Comparison of ENCODE assay signal across 23 mouse cellular contexts in the genomic region with DNA sequence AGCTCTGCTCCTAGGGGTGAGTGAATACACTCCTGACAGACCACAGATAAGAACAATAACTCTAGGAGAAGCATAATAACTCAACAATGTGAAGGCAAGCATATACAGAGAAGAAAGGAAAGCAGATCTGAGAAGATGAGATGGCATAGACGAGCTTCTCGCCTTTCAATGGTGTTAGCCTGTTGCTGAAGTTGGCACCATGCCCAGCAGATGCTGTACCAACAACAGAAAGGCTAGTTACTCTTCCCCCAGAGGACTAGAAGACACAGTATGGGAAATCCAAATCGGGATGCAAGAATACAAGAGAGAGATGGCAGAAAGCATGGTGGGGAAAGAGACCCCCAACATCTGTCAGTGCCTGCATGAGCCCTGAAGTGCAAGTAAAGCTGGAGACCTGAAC. TPM values are rescaled to one million over a fixed set of nuclear protein-coding genes. Genes with fewer than 3 reads are reported as not detected.
DNase-seq lines count a peak whose midpoint lies in the region; ATAC-seq and TF ChIP-seq lines count a peak whose summit lies in the region.
"Had no signal": no experiment of that assay in that cellular context is flagged by ENCODE, and none has a peak within 500 bp of the region (broad histone marks: within the 10 kb centered on the region; RNA-seq: fewer than 3 reads in every experiment).

No protein-coding gene starts in this region.

- H3K4me2 ChIP-seq in liver, postnatal 0 days (ENCODE audit: low read depth, low read length): no peak overlapping the region
- H3K4me2 ChIP-seq: embryonic facial prominence, embryonic 15.5 days; hindbrain, embryonic 15.5 days; intestine, embryonic 15.5 days; midbrain, embryonic 12.5 days; neural tube, embryonic 12.5 days had no signal

- TF ChIP-seq CTCF in gastrocnemius, adult 2 months (IDR thresholded peaks at IDR 0.05): no peak
- no peak for TF ChIP-seq CTCF in left cerebral cortex, adult 2 months (IDR thresholded peaks at IDR 0.05)
- no peak for TF ChIP-seq CTCF in liver, postnatal 0 days (IDR thresholded peaks at IDR 0.05; ENCODE audit: low read depth)

- H3K4me3 ChIP-seq in gastrocnemius, adult 2 months: no peak overlapping the region
- H3K4me3 ChIP-seq in left cerebral cortex, adult 2 months: no peak overlapping the region
- H3K4me3 ChIP-seq in liver, postnatal 0 days (ENCODE audit: low read depth, low read length): no peak overlapping the region
- H3K4me3 ChIP-seq: embryonic facial prominence, embryonic 15.5 days; heart, embryonic 10.5 days; hindbrain, embryonic 15.5 days; intestine, embryonic 15.5 days; midbrain, embryonic 12.5 days; neural tube, embryonic 12.5 days had no signal

- no peaks in the 10 kb centered on the region for H3K27me3 ChIP-seq in liver, postnatal 0 days (ENCODE audit: insufficient read depth, low read length)
- H3K27me3 ChIP-seq: embryonic facial prominence, embryonic 15.5 days; hindbrain, embryonic 15.5 days; intestine, embryonic 15.5 days; midbrain, embryonic 12.5 days; neural tube, embryonic 12.5 days had no signal

- WGBS in liver, postnatal 0 days (ENCODE audit: insufficient replicate concordance): 64% methylated on average over 3 of the region's 3 CpGs

- H3K27ac ChIP-seq in gastrocnemius, adult 2 months: no peak overlapping the region
- H3K27ac ChIP-seq in left cerebral cortex, adult 2 months: no peak overlapping the region
- no peak overlapping the region for H3K27ac ChIP-seq in liver, postnatal 0 days (ENCODE audit: low read depth)
- H3K27ac ChIP-seq: embryonic facial prominence, embryonic 15.5 days; heart, embryonic 10.5 days; hindbrain, embryonic 15.5 days; intestine, embryonic 15.5 days; midbrain, embryonic 12.5 days; neural tube, embryonic 12.5 days had no signal

- ATAC-seq in liver, postnatal 0 days: no peak
- ATAC-seq: forebrain, embryonic 16.5 days; intestine, embryonic 15.5 days had no signal

- H3K9ac ChIP-seq in liver, postnatal 0 days (replicated peaks): no peak overlapping the region
- H3K9ac ChIP-seq: embryonic facial prominence, embryonic 15.5 days; hindbrain, embryonic 15.5 days; intestine, embryonic 15.5 days; midbrain, embryonic 12.5 days; neural tube, embryonic 12.5 days had no signal

- H3K9me3 ChIP-seq in liver, postnatal 0 days (ENCODE audit: low read length): no peaks in the 10 kb centered on the region
- H3K9me3 ChIP-seq: embryonic facial prominence, embryonic 15.5 days; heart, embryonic 10.5 days; hindbrain, embryonic 15.5 days; intestine, embryonic 15.5 days; midbrain, embryonic 12.5 days; neural tube, embryonic 12.5 days had no signal

- no peak for TF ChIP-seq EP300 in liver, postnatal 0 days (IDR thresholded peaks at IDR 0.05; ENCODE audit: low read depth)

- peak; percentile 13 for DNase-seq in gastrocnemius, postnatal 14 days
- DNase-seq in gastrocnemius, adult 2 months: no peak
- DNase-seq in left cerebral cortex, postnatal 4 days: peak; percentile 32
- DNase-seq in left cerebral cortex, adult 2 months (ENCODE audit: extremely low spot score in 1 of 2, low spot score in 2 of 2): no peak
- DNase-seq in right cerebral cortex, postnatal 4 days: peak; percentile 22
- no peak for DNase-seq in right cerebral cortex, postnatal 36 days (ENCODE audit: low spot score in 2 of 2)
- DNase-seq in liver, postnatal 0 days: no peak
- DNase-seq: cerebellum, adult 2 months; cerebellum, postnatal 36 days; embryo, embryonic 11 days; heart, postnatal 4 days; kidney, adult 9 months; layer of hippocampus, adult 9-11 months; lung, postnatal 10 days had no signal

- no peaks in the 10 kb centered on the region for H3K4me1 ChIP-seq in liver, postnatal 0 days (ENCODE audit: insufficient read depth)
- H3K4me1 ChIP-seq: embryonic facial prominence, embryonic 15.5 days; hindbrain, embryonic 15.5 days; intestine, embryonic 15.5 days; midbrain, embryonic 12.5 days; neural tube, embryonic 12.5 days had no signal

- H3K36me3 ChIP-seq in liver, postnatal 0 days (replicated peaks; ENCODE audit: insufficient read depth, low read length): no peaks in the 10 kb centered on the region
- H3K36me3 ChIP-seq: embryonic facial prominence, embryonic 15.5 days; heart, embryonic 10.5 days; hindbrain, embryonic 15.5 days; intestine, embryonic 15.5 days; midbrain, embryonic 12.5 days; neural tube, embryonic 12.5 days had no signal

- intact Hi-C loops in gastrocnemius, postnatal 14 days (cut with DNase I; ENCODE audit: low total_unique reads): no loop called here
- intact Hi-C loops in gastrocnemius, adult 2 months (cut with DNase I): no loop called here
- intact Hi-C loops in left cerebral cortex, postnatal 4 days (cut with DNase I): no loop called here
- intact Hi-C loops in left cerebral cortex, adult 2 months (cut with DNase I): no loop called here

RNA-seq across cellular contexts. Expression of a gene that starts 22.2 kb away (rescaled TPM):
- total RNA-seq in gastrocnemius, postnatal 14 days (2021): 10 to 100 TPM; 14.8 to 18.2 TPM
- 1 to 10 TPM; 2.0 to 4.8 TPM for total RNA-seq in gastrocnemius, adult 2 months (2021)
- 10 to 100 TPM; 42.9 to 44.1 TPM for total RNA-seq in left cerebral cortex, postnatal 4 days (2021)
- 10 to 100 TPM; 42.6 to 43.1 TPM for total RNA-seq in left cerebral cortex, adult 2 months (2021)
- polyA plus RNA-seq in liver, postnatal 0 days (2015; fragmentation: Nextera tagmentation; extraction: Ambion mirVana): 9.9 and 10.2 TPM in 2 replicates
- total RNA-seq: megakaryocyte progenitor cell, adult 5-6 weeks; MEL had no signal

Comparison
In these comparisons a context has a peak if more than half of its experiments do, and no peak if none do; other contexts are left out.
1. DNase-seq: peak in gastrocnemius, postnatal 14 days (single experiment), left cerebral cortex, postnatal 4 days (single experiment) and right cerebral cortex, postnatal 4 days (single experiment); none in gastrocnemius, adult 2 months (single experiment), left cerebral cortex, adult 2 months (0 of 2), right cerebral cortex, postnatal 36 days (0 of 2) and liver, postnatal 0 days (single experiment).